Mouse (Mus musculus) heart, embryonic 14.5 days (tissue): ENCODE measurements at regions not wholly inside any gene's neighbourhood (a gene's known extent, or its start where the extent isn't known, plus 50 kb on each side); places are given as distances from the start of the nearest gene placed in this dataset.

Experiments
- ATAC-seq: fragments of 200-750 bp; cut with Nextera tagmentation; 2 replicates; pipeline ENCODE4 v1.8.0; 2017; ENCODE audit warnings: low read depth, moderate TSS enrichment; ENCODE audit not compliant: insufficient number of reproducible peaks, insufficient read depth, low FRiP score
- H3K27ac ChIP-seq, 2 experiments: fragments of 200-500 bp in 1 of 2; fragments of 300-500 bp in 1 of 2; sonication (generic) in 1 of 2; replicated peaks in 1 of 2; 2 replicates each; pipeline ENCODE4 v1.5.1; 2012 to 2014; ENCODE audit warnings: low read depth in 2 of 2, low read length in 2 of 2, control low read depth in 1 of 2, mild to moderate bottlenecking in 1 of 2, mixed read lengths in 1 of 2; ENCODE audit not compliant: control insufficient read depth in 1 of 2, insufficient read depth in 1 of 2
- H3K27me3 ChIP-seq: fragments of 300-500 bp; sonication (generic); 2 replicates; pipeline ENCODE4 v1.6.1; 2014; ENCODE audit warnings: mild to moderate bottlenecking, low read length, control low read depth; ENCODE audit not compliant: control insufficient read depth, insufficient read depth
- H3K36me3 ChIP-seq: fragments of 300-500 bp; sonication (generic); 2 replicates; pipeline ENCODE4 v1.6.1; 2014; ENCODE audit warnings: mild to moderate bottlenecking, control low read depth, low read length, mixed read lengths; ENCODE audit not compliant: control insufficient read depth, insufficient read depth
- H3K4me1 ChIP-seq, 2 experiments: fragments of 200-500 bp in 1 of 2; fragments of 300-500 bp in 1 of 2; sonication (generic) in 1 of 2; 2 replicates each; pipeline ENCODE4 v1.6.1; 2012 to 2014; ENCODE audit warnings: low read length in 2 of 2, control low read depth in 1 of 2, mixed read lengths in 1 of 2; ENCODE audit not compliant: control insufficient read depth in 2 of 2, insufficient read depth in 2 of 2
- H3K4me2 ChIP-seq: fragments of 300-500 bp; sonication (generic); 2 replicates; pipeline ENCODE4 v1.6.1; 2014; ENCODE audit warnings: mild to moderate bottlenecking, low read length
- H3K4me3 ChIP-seq, 2 experiments: fragments of 200-500 bp in 1 of 2; fragments of 300-500 bp in 1 of 2; sonication (generic) in 1 of 2; 2 replicates each; pipeline ENCODE4 v1.5.1; 2012 to 2014; ENCODE audit warnings: low read length in 2 of 2, mild to moderate bottlenecking in 2 of 2, control low read depth in 1 of 2, low read depth in 1 of 2, moderate library complexity in 1 of 2; ENCODE audit not compliant: control insufficient read depth in 1 of 2, insufficient read depth in 1 of 2
- H3K9ac ChIP-seq: fragments of 300-500 bp; sonication (generic); 2 replicates; pipeline ENCODE4 v1.6.1; 2014; ENCODE audit warnings: mild to moderate bottlenecking, low read length
- H3K9me3 ChIP-seq: fragments of 300-500 bp; sonication (generic); 2 replicates; pipeline ENCODE4 v1.6.1; 2016; ENCODE audit warnings: low read length, control low read depth; ENCODE audit not compliant: control insufficient read depth
- WGBS: fragments of 180-500 bp; shearing (Covaris S2); extraction: QIAGEN DNeasy Blood & Tissue Kit; methylation state at CpG from one replicate; pipeline ENCODE4 v1.1.7; 2014; 5-methylcytosine and 5-hydroxymethylcytosine counted together

GRCm38 (mm10) chr3:157732136-157732940, 165.6 kb downstream of the Ptger3 start:
- Histone ChIP-seq H3K36me3 (no peaks in the 10 kb centered on the region), H3K9ac (no peak overlapping the region), H3K27ac (no peak overlapping the region), H3K9me3 (no peaks in the 10 kb centered on the region), H3K4me3 (no peak overlapping the region), H3K27me3 (no peaks in the 10 kb centered on the region), H3K4me2 (no peak overlapping the region), H3K4me1 (no peaks in the 10 kb centered on the region)
- no peak for ATAC-seq
- WGBS = 80% methylated on average over 4 of the region's 4 CpGs

GRCm38 (mm10) chr3:157729711-157730367, 163.1 kb downstream of the Ptger3 start:
- Histone ChIP-seq H3K4me1 (no peaks in the 10 kb centered on the region), H3K36me3 (no peaks in the 10 kb centered on the region), H3K9ac (no peak overlapping the region), H3K4me2 (no peak overlapping the region), H3K27me3 (no peaks in the 10 kb centered on the region), H3K4me3 (no peak overlapping the region), H3K27ac (no peak overlapping the region), H3K9me3 (no peaks in the 10 kb centered on the region)
- 66% methylated on average over 1 of the region's 1 CpGs for WGBS
- no peak for ATAC-seq

- no peaks in the 10 kb centered on the region for H3K9me3 ChIP-seq
- ATAC-seq = no peak
- H3K4me3 ChIP-seq = no peak overlapping the region
- no peak overlapping the region for H3K9ac ChIP-seq
- H3K4me1 ChIP-seq = no peaks in the 10 kb centered on the region
- H3K4me2 ChIP-seq = no peak overlapping the region
- H3K36me3 ChIP-seq = no peaks in the 10 kb centered on the region
- no peak overlapping the region for H3K27ac ChIP-seq
- WGBS = 69% methylated on average over 1 of the region's 1 CpGs
- H3K27me3 ChIP-seq = no peaks in the 10 kb centered on the region
Observed at GRCm38 (mm10) chr3:157724542-157724941, 157.8 kb downstream of the Ptger3 start.

- H3K9ac ChIP-seq = no peak overlapping the region
- no peak overlapping the region for H3K4me3 ChIP-seq
- H3K27ac ChIP-seq = no peak overlapping the region
- H3K36me3 ChIP-seq = no peaks in the 10 kb centered on the region
- H3K4me1 ChIP-seq = no peaks in the 10 kb centered on the region
- no peaks in the 10 kb centered on the region for H3K27me3 ChIP-seq
- 76% methylated on average over 5 of the region's 5 CpGs for WGBS
- H3K4me2 ChIP-seq = no peak overlapping the region
- no peaks in the 10 kb centered on the region for H3K9me3 ChIP-seq
- ATAC-seq = no peak
Observed at GRCm38 (mm10) chr3:157723184-157723583, 156.5 kb downstream of the Ptger3 start.

- ATAC-seq = no peak
- no peaks in the 10 kb centered on the region for H3K27me3 ChIP-seq
- no peaks in the 10 kb centered on the region for H3K4me1 ChIP-seq
- no peak overlapping the region for H3K4me2 ChIP-seq
- H3K4me3 ChIP-seq = no peak overlapping the region
- no peaks in the 10 kb centered on the region for H3K9me3 ChIP-seq
- H3K27ac ChIP-seq = no peak overlapping the region
- 21% methylated on average over 7 of the region's 7 CpGs for WGBS
- H3K36me3 ChIP-seq = no peaks in the 10 kb centered on the region
- no peak overlapping the region for H3K9ac ChIP-seq
Observed at GRCm38 (mm10) chr3:157717313-157717921, 150.7 kb downstream of the Ptger3 start.

GRCm38 (mm10) chr3:157714023-157714422, 147.3 kb downstream of the Ptger3 start:
- H3K9me3 ChIP-seq = no peaks in the 10 kb centered on the region
- no peaks in the 10 kb centered on the region for H3K36me3 ChIP-seq
- no peak overlapping the region for H3K9ac ChIP-seq
- no peak overlapping the region for H3K27ac ChIP-seq
- 62% methylated on average over 3 of the region's 3 CpGs for WGBS
- H3K4me1 ChIP-seq = no peaks in the 10 kb centered on the region
- H3K4me2 ChIP-seq = no peak overlapping the region
- H3K4me3 ChIP-seq = no peak overlapping the region
- no peak for ATAC-seq
- H3K27me3 ChIP-seq = no peaks in the 10 kb centered on the region

GRCm38 (mm10) chr3:157710790-157711381, 144.2 kb downstream of the Ptger3 start:
- Histone ChIP-seq H3K4me3 (no peak overlapping the region), H3K9ac (no peak overlapping the region), H3K9me3 (no peaks in the 10 kb centered on the region), H3K4me1 (no peaks in the 10 kb centered on the region), H3K27ac (no peak overlapping the region), H3K36me3 (no peaks in the 10 kb centered on the region), H3K4me2 (no peak overlapping the region), H3K27me3 (no peaks in the 10 kb centered on the region)
- no peak for ATAC-seq
- WGBS = 50% methylated on average over 1 of the region's 1 CpGs
